Mouse (Mus musculus) heart, postnatal 25 days (tissue): Measurements from ENCODE around the gene Immp1l. TPM values are rescaled to one million over a fixed set of nuclear protein-coding genes. Genes with fewer than 3 reads are reported as not detected.

ENCODE experiments used
- DNase-seq: peaks from one replicate; pipeline ENCODE4 v3.0.0; 2022; ENCODE audit warnings: low spot score
- intact Hi-C: fragments of 180-260 bp; cut with DNase I; formaldehyde crosslinking; loops from one replicate; pipeline ENCODE4 v1.15.1; 2025
- total RNA-seq, 2 experiments: library from RNA; stranded (reverse); gene quantifications; 2 replicates each; pipeline ENCODE4 v1.2.3; 2021

Gene Immp1l
- 10 to 100 TPM; 86.8 to 92.3 TPM for total RNA-seq

- intact Hi-C loops, result loop anchor here (5.0 kb wide), 1 partner anchor 98 kb away; the partner anchor contains the start of gene Dnajc24
- peak; percentile 96 for DNase-seq
Observed at GRCm38 (mm10) chr2:105903896-105904756, at the start of gene Immp1l, which contains the start of gene Elp4. Gene Immp1l (plus strand): TSS chr2:105904638. Gene Elp4 (minus strand): TSS chr2:105904564.

- intact Hi-C loops, result no loop called here
- no peak for DNase-seq
Observed at GRCm38 (mm10) chr2:105854740-105855139, 49.7 kb upstream of the Immp1l start.

GRCm38 (mm10) chr2:105873403-105873802 is 31.0 kb upstream of the Immp1l start:
- DNase-seq, result no peak
- intact Hi-C loops, result no loop called here

DNA sequence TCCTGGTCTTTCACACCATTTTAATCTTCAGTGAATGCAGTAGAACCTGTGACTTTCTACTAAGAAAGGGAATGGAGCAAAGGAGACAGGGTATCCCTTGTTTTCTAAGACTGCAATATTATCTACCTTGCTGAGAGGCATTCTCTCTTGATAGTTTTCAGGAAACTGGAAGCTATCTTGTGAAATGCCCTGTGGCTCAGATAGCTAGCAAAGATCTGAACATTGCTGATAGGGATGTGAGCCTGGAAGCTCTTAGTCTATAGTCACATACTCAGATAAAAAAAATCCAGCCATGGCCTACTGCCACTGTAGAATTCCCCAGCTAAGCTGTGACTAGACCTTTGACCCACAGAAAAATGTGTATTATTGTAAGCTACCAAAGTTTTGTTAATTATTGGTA is 13.6 kb upstream of the Immp1l start:
- intact Hi-C loops, result no loop called here

DNA sequence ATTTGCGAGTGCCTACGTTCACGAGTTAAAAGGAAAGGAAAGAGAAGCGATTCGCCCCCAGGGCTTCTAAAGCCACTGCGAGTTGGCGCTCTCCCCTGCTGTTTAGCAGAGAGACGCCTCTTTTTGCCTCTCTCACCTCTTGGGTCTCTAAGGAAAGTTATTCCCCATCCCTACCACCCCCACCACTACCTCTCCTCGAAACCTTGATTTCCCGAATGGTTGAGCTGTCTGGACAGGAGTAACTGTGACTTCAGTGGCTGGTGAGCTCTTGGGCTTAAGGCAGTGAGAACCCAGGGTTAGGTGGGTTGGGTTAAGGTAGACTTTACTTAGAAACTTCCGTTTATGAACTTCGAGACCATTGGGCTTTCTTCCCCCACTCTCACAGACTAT is 314 bp downstream of the Immp1l start:
- DNase-seq, result no peak
- intact Hi-C loops, result loop anchor here (5.0 kb wide), 1 partner anchor 98 kb away; the partner anchor contains the start of gene Dnajc24

More for the DNA sequence above, 13.6 kb upstream of the Immp1l start:
- no peak for DNase-seq

DNA sequence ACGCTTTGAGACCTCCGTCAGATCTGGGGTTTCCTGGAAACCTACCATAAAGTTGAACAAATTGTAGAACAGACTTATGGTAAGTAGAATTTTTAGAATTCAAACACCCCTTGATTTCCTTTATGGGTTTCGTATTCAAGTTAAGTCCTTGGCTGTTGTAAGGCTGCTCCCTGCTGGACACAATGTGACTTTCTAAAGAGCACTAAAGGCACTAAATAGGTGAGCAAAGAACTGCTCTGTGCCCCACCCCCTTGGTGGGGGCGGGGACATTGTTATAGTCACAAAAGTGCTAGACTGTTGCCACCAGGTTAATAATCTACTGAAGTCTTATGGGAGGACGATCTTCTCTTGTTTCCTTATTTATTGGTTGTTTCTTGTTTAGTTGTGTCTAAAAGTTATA is 3.9 kb downstream of the Immp1l start:
- intact Hi-C loops, result loop anchor here (2.0 kb wide), 1 partner anchor 292 kb away; no protein-coding TSS in a partner anchor

GRCm38 (mm10) chr2:105910611-105911010 is 6.2 kb downstream of the Immp1l start:
- no peak for DNase-seq
- intact Hi-C loops, result no loop called here

More for the DNA sequence above, 3.9 kb downstream of the Immp1l start:
- no peak for DNase-seq

GRCm38 (mm10) chr2:105913655-105914366 is 9.4 kb downstream of the Immp1l start:
- intact Hi-C loops, result no loop called here
- no peak for DNase-seq

- no peak for DNase-seq
- intact Hi-C loops, result no loop called here
Observed at GRCm38 (mm10) chr2:105916671-105917070, 12.2 kb downstream of the Immp1l start.

DNA sequence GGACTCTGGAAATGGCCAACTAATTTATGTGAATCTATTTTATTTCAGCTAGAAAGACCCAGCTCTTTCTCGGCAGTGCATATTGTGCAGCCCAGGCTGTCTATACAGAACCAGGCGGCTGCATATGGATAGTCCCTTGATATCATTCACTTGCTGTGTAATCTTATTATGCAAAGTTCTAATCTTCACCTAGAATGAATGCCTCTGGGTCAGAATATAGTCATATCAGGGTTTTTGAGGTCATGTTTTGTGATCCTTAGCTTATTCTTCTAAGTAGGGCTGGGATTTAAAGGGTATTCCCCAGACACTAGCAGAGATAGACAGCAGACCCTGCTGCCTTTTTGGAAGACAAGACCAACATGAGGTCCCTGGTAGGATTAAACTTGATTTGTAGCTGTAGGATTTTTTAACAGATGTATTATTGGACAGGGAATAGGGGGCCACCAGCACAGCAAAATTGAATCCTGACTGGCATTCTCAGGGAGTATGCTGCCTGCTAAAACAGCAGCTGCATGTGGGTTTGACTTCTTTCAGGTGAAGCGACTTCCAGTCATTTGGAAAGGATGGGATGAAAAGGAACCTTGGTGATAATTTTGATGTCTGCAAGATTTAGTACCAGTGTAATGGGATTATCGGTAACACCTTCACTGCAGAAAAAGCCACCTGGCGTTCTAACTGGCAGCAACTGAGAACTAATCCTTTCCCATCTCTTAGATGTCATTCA is 13.3 kb downstream of the Immp1l start:
- intact Hi-C loops, result no loop called here
- DNase-seq, result no peak

GRCm38 (mm10) chr2:105950131-105950530 is 45.7 kb downstream of the Immp1l start:
- intact Hi-C loops, result no loop called here
- DNase-seq, result no peak

DNA sequence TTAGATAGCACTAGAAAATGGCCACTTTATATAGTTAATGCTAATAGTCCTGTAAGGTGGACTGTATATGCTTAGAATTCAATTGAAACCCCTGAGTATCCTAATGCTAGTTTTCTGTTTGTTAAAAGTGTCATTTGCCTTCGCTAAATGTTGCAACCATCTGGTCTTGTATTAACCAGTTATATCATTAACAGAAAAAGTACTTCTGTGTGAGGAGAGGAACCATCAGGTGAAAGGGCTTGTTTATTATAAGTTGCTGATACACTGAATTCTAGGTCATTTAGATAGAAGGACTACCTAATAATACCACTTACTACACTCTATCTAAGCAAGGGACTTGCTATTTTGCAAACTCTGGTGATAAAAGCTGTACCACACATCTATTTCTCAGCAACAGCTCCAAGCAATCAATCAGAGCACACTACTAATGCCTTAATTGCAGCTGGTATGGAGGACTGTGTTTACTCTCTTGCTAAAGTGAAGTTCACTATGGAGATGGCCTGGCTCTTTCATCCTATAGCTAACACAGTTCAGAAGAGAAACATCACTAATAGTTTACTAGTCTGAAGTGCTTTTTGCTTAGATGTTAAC is 47.0 kb downstream of the Immp1l start:
- intact Hi-C loops, result no loop called here
- no peak for DNase-seq

DNA sequence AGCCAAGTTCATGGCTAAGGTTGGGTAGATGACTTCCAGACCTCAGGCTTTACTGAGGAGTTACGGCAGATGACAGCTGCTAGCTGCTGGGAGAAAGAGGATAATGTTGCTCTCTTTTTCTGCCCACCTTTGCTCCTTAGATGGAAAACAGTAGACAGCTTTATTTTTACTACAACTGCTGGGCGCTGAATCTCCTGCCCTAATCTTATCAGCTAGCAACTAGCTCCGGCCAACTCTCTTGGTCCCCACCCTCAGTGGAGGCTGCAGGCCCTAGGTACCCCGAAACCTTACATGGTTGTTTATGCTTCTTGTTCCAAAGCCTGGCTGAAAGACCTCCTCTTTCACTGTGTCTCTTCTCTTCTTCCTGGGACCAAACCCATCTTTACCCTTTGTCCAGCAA is 49.4 kb downstream of the Immp1l start:
- DNase-seq, result no peak
- intact Hi-C loops, result no loop called here

GRCm38 (mm10) chr2:105963447-105963846 is 59.0 kb downstream of the Immp1l start:
- intact Hi-C loops, result no loop called here
- DNase-seq, result no peak

GRCm38 (mm10) chr2:105973941-105974340 is 69.5 kb downstream of the Immp1l start:
- DNase-seq, result no peak

DNA sequence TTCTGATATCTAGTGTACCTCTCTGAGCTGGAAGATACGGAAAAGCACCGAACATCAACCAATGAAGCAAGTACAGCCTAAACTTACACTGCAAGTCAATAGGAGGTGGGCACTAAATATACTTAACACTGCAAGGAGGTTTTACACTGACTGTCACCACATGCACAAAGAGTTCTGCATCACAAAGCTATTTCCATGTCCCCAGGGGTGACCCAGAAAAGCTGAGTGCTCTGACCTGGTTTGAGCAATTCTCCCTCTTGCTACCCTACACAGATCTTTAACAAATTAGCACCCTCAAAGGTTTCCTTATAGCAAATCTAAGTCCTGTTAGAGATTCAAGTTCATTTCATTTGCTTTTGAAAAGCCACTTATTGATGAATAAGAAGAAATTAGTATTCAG is 73.6 kb downstream of the Immp1l start:
- intact Hi-C loops, result no loop called here
- DNase-seq, result no peak

More at GRCm38 (mm10) chr2:105973941-105974340, 69.5 kb downstream of the Immp1l start:
- intact Hi-C loops, result no loop called here

GRCm38 (mm10) chr2:105985206-105985605 is 80.8 kb downstream of the Immp1l start:
- intact Hi-C loops, result loop anchor here (5.0 to 10.0 kb wide), 2 partner anchors 300 to 518 kb away; no protein-coding TSS in a partner anchor
- no peak for DNase-seq

GRCm38 (mm10) chr2:105987131-105987530 is 82.7 kb downstream of the Immp1l start:
- DNase-seq, result no peak
- intact Hi-C loops, result loop anchor here (2.0 to 10.0 kb wide), 3 partner anchors 302 to 520 kb away; no protein-coding TSS in a partner anchor

- no peak for DNase-seq
- intact Hi-C loops, result loop anchor here (2.0 to 10.0 kb wide), 3 partner anchors 303 to 521 kb away; no protein-coding TSS in a partner anchor
Observed at GRCm38 (mm10) chr2:105987999-105988398, 83.6 kb downstream of the Immp1l start.
